Mouse (Mus musculus): ENCODE measurements around the gene Tcp1.
"Not testable (repeated sequence)": the region's sequence is repeated elsewhere in the genome, so short reads cannot be mapped to it uniquely, and the experiment has no call there.

The Tcp1 gene

DNA sequence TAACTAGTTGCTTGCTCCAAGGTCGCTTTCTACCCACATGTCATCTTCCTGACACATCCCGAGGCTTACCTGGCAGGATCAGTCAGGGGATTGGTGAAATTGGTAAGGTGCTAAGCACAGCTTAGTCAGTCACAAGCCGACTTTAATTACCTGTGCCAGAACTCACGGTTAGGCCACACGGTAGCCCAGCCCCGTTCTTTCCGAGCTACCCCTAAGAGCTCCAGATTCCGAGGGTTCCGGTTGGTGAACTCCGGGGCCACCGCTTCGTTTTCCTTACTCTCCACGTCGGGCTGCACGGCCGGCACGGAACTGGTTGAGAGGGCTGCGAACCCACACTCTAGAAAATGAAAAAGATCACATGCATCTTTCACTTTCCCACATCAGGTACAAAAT, at the start of gene Tcp1:
Tcp1 (plus strand) TSS at position 214 of the 393 bp plus-strand sequence.
- no peak for DNase-seq (ENCODE audit: low spot score)

DNA sequence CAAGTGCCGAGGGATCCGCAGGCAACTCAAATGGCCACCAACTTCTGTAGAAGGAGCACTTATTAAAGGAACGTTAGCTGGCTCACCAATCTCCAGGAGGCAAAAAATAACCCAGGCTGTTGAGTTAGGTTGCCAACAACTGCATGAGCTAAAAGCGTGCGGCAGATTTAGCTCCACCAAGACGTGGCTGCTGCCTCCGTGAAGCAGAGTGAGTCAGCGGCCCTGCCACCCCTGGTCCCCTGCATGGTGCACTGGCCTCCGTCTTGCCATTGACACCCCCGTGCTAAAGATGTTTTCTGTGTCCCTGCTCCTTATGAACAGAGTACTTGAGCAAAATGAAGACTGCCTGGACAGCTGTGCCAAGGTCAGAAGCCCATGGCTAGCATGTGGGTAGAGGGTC, 48.6 kb upstream of the Tcp1 start:
- no peak for DNase-seq (ENCODE audit: low spot score)

DNA sequence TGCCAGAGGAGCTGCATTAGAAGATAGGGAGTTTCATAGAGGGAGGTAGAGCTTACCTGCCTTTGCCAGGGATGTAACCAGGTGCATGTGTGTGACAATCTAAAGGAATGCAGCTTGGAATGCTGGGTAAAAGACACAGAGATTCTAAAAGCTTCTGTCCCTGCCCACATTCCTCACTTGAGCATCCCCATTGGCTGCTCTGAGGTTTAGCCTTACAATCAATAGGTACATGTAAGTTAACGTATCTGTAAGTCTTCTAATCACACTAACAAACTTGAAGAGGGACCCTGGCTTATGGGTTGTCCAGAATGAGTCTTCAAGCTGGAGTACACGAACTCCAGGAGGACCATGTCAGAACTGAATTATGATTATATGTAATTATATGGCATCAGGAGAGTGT, 47.5 kb upstream of the Tcp1 start, which contains the start of gene Mas1:
Mas1 (minus strand) TSS at position 101 of the 400 bp plus-strand sequence.
- no peak for DNase-seq (ENCODE audit: low spot score)

DNA sequence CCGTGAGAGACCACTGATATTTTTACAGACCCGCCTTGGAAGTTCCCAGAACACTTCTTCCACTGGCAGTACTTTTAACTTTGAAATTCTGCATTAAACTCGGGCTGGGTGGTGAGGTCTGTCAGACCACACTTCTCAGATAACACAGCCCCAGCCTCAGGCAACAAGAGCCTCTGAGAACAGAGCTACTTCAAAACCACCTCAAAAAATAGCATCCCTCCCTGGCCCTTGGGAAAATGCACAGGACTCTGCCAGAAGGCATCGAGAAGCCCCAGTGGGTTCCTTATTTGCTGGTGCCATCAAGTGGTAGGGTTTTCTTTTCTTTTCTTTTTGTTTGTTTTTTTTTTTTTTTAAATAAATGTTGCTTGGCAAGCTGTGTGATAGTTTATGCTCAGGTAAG, 46.9 kb upstream of the Tcp1 start:
- no peak for DNase-seq (ENCODE audit: low spot score)

DNA sequence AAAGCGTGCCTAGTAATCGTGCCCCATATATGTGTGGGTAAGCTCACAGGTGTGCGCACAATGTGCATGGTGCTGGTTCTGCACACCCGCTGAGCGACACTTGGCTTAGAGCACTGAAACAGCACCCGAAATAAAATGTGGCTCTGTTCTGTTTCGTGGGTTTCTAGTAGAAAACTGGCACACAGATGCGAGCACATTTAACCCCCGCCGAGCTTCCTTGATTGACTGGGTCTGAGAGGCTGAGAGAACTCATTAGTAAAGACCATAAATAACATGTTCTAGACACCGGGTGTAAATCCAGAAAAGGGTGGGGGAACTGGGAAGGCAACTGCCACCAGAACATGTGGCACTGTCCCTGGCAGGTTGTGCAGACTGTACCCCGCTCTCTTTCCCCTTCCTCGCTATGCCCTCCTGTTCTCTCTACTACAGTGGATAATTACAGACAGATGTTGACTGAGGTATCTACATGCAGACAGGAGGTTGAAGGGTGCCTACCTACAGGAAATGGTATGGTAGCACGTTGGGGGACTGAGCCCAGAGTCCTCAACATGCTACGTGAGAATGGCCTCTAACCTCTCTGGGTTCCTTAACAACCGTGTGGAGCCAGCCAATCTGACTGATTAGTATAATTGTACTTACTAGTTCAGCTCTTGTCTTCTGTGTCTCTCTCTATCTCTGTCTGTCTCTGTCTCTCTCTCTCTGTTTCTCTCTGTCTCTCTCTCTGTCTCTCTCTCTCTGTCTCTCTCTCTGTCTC, 43.0 kb upstream of the Tcp1 start:
- no peak for DNase-seq (ENCODE audit: low spot score)

DNA sequence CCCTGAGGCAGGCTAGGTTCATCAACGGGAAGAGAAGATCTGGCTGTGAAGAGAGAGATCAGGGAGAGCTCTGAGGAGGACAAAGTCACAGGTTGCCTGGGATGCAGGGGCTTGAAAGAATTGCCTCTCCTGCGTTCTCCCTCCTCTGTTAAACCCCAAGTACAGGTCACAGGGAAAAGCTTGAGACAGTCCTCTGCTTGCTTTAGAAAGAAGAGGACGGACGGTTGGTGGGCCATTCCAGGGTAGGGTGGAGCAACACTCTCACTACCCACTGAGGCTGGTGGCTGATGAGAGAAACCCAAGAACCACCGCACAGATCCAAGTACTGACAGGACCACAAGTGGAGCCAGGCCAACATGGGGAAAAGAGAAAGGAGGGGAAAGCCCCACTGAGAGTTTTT, 39.8 kb upstream of the Tcp1 start, which contains the start of gene Mrgprh:
Mrgprh (plus strand) TSS at position 301 of the 400 bp plus-strand sequence.
- DNase-seq (ENCODE audit: low spot score) = no peak

DNA sequence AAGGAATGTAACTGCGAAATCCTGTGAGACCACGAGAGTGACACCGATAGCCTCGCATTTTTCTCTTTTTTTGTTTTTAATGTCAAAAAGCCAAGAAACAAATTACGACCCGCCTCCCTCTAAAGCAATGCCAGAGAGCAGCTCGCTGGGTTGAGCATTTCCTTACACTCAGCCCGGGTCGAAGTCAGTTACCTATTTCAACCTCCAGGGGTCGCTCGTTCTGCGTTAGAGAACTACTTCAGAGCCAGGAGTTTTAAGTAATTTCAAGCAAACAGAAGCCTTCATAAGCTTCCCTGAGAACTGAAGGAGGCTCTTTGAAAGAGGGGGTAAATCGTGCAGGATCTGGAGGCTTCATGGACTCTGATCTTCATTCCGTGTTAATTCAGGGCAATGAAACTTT, 35.3 kb upstream of the Tcp1 start:
- DNase-seq (ENCODE audit: low spot score) = peak; percentile 85

DNA sequence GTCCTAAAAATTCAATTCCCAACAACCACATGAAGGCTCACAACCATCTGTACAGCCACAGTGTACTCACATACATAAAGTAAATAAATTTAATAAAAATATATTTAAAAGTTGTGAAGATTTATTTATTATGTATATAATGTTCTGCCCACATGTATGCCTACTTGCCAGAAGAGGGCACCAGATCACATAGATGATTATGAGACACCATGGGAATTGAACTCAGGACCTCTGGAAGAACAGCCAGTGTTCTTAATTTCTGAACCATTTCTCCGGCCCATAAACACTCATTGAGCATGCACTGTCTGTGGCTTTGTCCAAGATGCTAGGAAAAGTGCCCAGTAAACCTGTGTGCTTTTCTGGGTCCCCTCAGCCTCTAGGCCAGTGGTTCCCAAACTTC, 34.3 kb upstream of the Tcp1 start:
- DNase-seq (ENCODE audit: low spot score) = no peak

DNA sequence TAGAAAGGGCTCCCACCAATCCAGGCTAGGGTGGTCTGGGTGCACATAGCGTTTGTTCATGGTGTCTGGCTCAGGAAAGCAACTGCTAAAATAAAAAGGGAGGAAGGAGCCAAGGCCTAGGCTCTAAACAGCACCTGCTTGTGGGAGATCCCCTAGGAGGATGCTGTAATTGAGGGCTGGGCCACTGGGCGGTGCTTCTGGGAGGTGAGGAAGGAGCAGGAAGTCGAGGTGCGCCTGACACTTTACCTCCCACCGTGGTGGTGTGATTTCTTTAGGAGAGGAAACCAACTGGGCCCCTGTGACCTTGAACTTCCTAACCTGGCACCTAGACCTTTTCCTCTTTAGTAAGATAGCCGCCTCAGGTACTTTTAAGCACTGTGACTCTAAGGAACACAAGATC, 28.9 kb upstream of the Tcp1 start:
- DNase-seq (ENCODE audit: low spot score) = no peak

DNA sequence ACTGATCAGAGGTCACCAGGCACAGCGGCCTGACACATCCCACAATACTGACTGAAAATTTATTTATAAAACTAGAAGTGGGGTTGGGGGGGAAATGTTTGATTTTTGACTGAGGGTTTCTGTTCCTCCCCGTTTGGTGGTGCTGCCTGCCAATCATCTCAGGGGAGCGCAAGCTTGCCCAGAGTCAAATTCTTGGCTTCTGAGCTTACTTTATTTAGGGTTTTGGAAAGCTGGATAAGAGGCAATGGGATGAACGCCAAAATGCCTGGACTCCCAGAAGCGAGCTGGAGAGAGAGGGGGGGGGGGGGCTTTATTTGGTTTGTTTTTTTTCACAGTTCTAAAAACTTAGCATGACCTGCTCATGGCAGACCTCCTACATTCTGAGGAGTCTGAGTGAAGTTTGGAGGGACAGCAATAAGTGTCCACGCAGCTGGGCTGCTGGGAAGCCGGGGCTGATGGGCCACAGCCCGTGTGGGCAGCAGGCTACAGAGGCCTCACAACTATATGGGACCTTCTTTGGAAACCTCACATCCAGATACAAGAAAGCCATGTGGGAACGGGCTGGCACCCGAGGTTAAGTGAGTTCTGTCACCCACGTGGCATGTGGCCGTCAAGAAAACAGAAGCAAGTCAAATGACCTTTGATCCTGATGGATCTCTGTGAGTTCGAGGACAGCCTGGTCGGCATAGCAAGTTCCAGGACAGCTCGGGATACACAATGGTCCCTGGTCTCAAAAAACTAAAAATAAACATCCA, 28.3 kb upstream of the Tcp1 start:
- DNase-seq (ENCODE audit: low spot score) = no peak

DNA sequence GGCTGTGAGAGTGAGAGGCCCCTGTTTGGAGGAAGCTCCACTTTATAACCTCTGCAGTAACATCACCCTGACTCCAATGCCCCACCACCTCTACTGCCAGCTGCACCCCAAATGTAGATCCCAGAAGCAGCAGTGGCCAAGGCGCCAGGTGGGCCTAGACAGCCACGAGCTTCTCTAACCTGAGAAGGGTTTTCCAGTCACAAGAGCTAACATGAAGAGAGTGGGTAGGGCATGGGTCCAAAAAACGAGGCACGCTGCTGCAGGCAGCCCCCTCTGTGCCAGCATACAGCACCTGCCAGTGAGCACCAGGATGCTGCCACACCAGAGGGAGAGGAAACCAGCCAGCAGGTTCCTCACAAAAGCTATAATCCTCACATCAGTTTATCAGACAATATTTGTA, 24.4 kb upstream of the Tcp1 start:
- no peak for DNase-seq (ENCODE audit: low spot score)

DNA sequence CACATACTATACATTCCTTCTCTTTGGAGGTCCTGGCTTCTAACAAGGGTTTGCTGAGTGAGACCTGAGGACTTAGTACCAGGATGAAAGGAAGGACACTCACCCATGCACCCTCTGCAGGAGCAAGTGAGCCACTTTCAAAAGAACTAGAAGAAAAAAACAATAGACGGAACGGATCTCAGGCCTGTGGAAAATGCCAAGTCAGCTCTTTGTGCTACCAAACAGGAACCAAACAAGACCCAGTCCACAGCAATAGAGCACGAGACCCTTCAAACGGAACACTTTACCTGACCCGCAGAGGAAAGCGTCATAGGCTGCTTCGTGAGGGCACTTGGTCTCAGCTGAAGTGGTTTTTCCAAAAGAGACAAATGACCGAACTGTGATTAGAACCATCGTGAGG, 23.5 kb upstream of the Tcp1 start:
- no peak for DNase-seq (ENCODE audit: low spot score)

DNA sequence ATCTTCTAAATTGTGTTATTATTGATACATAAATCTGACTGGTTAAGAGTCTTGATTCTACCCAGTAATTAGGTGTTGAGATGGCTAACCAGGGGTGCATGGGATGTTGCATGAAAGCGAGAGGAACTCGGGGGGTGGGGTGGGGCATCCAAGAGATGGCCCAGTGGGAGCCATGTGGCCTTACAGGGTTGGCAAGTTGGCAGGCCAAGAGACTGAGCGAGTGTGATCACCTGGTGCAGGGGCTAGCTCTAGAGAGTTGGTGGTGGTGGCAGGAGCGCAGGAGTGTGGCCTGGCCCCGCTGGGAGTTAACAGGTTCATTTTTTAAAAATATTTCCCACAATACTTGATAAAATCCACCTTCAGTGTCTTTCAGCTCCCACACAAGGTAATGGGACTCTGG, 17.8 kb upstream of the Tcp1 start:
- DNase-seq (ENCODE audit: low spot score) = no peak

DNA sequence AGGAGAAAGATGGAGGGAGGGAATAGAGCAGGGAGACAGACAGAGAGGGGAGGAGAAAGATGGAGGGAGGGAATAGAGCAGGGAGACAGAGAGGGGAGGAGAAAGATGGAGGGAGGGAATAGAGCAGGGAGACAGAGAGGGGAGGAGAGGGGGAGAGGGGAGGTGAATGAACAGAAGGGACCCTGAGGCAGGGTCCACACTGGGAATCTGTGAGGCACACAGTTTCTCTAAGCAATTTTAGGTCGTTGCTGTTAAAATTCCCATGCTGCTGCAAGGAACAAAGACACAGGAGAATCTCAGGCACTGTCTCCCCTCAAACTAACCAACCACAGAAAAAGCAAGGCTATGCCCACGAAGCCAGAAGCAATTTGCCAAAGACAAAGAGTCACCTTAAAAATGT, 16.9 kb upstream of the Tcp1 start:
- DNase-seq (ENCODE audit: low spot score) = not testable (repeated sequence)

DNA sequence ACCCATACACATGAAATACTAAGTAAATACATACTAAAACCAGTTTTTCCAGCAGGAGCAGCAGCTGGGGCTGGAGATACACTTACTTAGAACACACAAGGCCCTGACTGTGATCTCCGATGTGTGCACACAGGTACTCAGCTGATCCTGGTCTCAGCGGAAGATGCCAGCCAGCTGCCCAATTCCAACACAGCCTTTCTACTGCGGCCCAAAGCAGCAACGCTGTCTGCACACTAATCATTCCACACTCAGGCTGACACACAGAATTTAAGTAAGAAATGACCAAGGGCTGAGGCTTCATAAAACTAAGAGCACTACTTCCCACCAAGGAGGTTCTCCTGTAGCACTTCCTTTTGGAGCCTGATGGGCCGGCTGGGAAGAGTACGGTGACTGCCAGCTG, 13.2 kb upstream of the Tcp1 start:
- no peak for DNase-seq (ENCODE audit: low spot score)

DNA sequence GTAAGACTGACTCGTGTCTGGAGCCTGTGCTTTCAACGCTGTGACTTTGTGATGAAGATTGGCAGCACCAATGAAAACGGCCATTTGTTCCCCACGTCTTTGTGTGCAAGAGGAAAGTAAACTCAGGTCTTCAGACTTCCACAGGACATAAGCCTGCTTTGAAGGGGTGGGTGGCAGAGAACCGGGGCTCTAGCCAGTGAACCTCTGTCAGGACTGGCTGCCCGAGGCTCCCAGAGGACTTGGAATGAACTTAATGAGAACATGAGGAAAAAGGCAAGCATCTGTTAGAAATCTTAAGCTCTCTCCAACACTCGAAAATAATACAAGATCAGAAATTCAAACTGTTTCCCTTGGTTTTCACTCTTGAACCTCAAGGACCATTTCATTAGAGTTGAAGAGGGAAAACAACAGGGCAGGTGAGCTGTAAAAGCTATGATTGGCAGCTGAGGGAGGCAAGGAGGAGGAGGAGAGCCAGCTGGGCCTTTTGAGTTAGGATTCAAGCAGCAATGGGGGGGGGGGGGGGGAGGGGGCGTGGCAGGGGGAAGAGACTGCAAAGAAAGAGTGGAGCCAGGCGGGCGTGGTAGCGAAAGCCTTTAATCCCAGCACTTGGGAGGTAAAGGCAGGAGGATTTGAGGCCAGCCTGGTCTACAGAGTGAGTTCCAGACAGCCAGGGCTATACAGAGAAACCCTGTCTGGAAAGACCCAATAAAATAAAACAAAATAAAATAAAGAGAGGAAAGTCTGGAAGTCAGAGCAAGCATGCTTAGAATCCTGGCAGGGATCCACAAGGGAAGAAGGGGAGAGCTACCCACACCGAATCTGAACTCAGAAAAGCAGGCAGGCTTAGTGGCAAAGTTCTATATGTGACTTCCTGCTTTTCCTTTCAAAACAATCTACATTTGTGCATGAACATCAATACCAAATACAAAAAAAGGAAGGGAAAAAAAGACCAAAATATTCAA, 11.8 kb upstream of the Tcp1 start:
- DNase-seq (ENCODE audit: low spot score) = no peak

DNA sequence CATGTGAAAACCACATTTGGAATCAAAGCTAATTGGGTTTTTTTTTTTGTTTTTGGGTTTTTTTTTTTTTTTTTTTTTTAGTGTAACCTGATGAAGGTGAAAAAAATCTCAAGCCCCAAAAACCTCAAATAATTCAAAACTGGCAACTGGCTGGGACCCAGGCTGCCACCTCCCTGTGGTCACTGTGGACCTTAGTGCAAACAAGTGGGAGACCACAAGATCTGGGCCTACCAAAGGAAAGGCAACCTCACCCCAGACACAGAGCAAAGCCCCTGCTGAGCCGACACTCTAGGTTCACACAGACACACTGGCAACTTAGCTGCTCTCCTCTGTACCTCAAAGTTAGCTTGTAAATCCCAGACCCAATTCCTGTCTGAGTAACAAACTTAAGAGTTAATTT, 11.2 kb upstream of the Tcp1 start:
- DNase-seq (ENCODE audit: low spot score) = no peak

DNA sequence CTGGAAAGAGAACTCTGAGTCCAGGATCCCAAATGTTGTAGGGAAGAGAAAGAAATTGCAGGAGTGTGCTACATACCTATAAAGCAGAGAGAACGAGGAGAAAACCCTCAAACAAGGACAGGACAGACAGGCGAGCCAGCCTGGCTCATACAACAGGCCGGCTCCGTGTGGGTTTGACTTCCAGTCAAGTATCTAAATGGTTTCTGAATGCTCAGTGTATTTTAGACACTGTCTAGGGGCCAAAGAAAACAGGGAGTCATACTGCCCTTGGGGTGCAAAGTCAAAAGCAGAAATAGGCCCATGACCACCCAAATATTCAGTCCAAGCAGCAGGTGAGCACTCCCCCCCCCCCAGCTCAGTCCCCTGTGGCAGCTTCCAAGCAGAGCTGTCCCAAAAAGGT, 9.7 kb upstream of the Tcp1 start:
- no peak for DNase-seq (ENCODE audit: low spot score)

DNA sequence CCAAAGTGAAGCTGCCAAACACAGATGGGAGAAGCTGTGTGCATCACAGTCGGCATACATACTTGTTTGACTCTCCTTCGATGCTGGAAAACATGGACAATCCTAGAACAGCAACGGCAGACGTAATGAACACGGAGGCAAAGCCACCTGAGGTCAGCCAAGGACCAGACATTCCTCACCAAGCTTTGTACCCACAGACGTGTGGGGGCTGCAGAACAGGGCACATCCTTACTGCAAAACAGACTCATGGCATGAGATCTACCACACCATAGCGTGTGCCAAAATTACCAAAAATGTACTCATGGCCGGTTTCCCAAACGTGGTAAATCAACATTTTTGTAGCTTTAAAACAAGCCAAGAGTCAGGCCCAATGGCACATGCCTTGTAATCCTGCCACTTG, 9.1 kb upstream of the Tcp1 start:
- no peak for DNase-seq (ENCODE audit: low spot score)

DNA sequence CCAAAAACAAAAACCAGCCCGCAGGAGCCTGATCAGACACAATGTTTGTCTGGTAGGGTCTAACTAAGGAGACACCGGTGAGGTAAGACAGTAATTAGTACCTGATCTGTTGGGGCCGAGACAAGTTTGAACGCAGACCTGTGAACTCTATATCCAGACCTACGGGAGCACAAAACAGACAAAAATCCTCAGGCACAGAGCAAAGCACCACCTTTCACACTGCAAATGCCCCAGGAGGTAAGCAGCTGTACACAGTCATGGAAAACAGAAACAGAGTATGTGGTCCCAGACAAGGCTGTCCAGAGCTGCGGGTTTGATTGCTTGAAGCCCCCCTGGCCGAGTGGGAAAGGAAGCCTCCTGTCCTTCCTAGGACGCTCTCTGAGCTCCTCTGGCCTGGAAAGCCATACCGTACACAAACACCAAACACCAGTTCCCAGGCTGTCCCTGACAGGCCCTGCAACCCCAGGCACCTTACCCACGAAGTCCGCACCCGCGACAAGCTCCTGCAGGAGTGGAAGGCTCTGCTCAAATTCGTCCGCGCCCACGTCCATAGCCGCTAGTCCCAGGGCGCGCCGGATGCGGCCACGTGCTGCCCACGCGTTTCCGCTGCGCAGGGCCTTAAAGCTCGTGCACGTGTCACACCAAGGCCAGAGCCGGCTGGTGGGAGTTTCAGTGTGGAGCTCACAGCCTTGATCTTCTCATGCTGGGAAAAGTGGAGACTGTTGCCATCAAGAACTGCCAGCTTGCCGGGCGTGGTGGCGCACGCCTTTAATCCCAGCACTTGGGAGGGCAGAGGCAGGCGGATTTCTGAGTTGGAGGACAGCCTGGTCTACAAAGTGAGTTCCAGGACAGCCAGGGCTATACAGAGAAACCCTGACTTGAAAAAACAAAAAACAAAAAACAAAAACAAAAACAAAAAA, 5.9 kb upstream of the Tcp1 start, which contains the start of gene Pnldc1:
Pnldc1 (minus strand) TSS at position 870 of the 920 bp plus-strand sequence.
- peak; percentile 63 for DNase-seq (ENCODE audit: low spot score)

DNA sequence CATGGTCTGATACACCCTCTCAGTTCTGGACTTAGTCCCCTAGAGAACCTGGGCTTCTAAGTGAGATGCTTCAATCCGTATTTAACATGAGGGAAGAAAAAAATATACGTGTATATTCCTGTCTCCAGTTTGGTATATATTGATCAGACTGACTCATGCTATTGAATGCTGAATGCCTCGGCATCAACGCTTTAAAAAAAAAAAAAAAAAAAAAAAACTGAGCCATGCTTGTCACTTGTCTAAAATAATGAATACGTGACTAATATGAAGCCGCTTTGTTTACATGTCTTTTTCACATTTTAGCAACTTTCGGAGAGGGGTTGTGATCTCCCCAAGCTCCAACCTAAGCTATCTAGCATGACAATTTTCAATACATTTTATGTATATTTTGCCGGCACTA, 5.1 kb upstream of the Tcp1 start:
- no peak for DNase-seq (ENCODE audit: low spot score)
